Mouse (Mus musculus) midbrain, embryonic 11.5 days (tissue): ENCODE results near the gene Thbs2. TPM values are rescaled to one million over a fixed set of nuclear protein-coding genes. Genes with fewer than 3 reads are reported as not detected.

ENCODE experiments used
- ATAC-seq: fragments of 200-750 bp; cut with Nextera tagmentation; 2 replicates; pipeline ENCODE4 v1.8.0; 2017; ENCODE audit warnings: moderate TSS enrichment, moderate library complexity; ENCODE audit not compliant: low FRiP score
- DNase-seq: peaks from one replicate; pipeline ENCODE4 v3.0.0; 2015; ENCODE audit warnings: low spot score; ENCODE audit errors: missing footprints
- H3K27ac ChIP-seq: fragments of 300-500 bp; sonication (generic); 2 replicates; pipeline ENCODE4 v1.5.1; 2014; ENCODE audit warnings: low read depth, low read length
- H3K27me3 ChIP-seq: fragments of 300-500 bp; sonication (generic); 2 replicates; pipeline ENCODE4 v1.6.1; 2014; ENCODE audit warnings: mild to moderate bottlenecking, low read length, moderate library complexity, mixed read lengths; ENCODE audit not compliant: control insufficient read depth, insufficient read depth
- H3K36me3 ChIP-seq: fragments of 300-500 bp; sonication (generic); 2 replicates; pipeline ENCODE4 v1.6.1; 2014; ENCODE audit warnings: mild to moderate bottlenecking, low read length, moderate library complexity, mixed read lengths; ENCODE audit not compliant: control insufficient read depth, insufficient read depth
- H3K4me1 ChIP-seq: fragments of 300-500 bp; sonication (generic); 2 replicates; pipeline ENCODE4 v1.6.1; 2014; ENCODE audit warnings: low read length; ENCODE audit not compliant: control insufficient read depth, insufficient read depth
- H3K4me2 ChIP-seq: fragments of 300-500 bp; sonication (generic); 2 replicates; pipeline ENCODE4 v1.6.1; 2014; ENCODE audit warnings: mild to moderate bottlenecking, moderate library complexity
- H3K4me3 ChIP-seq: fragments of 300-500 bp; sonication (generic); 2 replicates; pipeline ENCODE4 v1.5.1; 2014; ENCODE audit warnings: low read depth, low read length
- H3K9ac ChIP-seq: fragments of 300-500 bp; sonication (generic); 2 replicates; pipeline ENCODE4 v1.6.1; 2014; ENCODE audit warnings: low read length
- H3K9me3 ChIP-seq: fragments of 300-500 bp; sonication (generic); 2 replicates; pipeline ENCODE4 v1.6.1; 2016; ENCODE audit warnings: low read length; ENCODE audit not compliant: control insufficient read depth
- WGBS: fragments of 180-500 bp; shearing (Covaris S2); extraction: QIAGEN DNeasy Blood & Tissue Kit; methylation state at CpG from one replicate; pipeline ENCODE4 v1.1.7; 2014; 5-methylcytosine and 5-hydroxymethylcytosine counted together
- polyA plus RNA-seq: library from polyadenylated mRNA; unstranded; fragments of >200 nt; fragmentation: Nextera tagmentation; extraction: Ambion mirVana; gene quantifications from 2 replicates; pipeline ENCODE4 v1.2.1, GENCODE M21; 2014

Gene Thbs2
- 9.0 and 11.9 TPM in 2 replicates for polyA plus RNA-seq

DNA sequence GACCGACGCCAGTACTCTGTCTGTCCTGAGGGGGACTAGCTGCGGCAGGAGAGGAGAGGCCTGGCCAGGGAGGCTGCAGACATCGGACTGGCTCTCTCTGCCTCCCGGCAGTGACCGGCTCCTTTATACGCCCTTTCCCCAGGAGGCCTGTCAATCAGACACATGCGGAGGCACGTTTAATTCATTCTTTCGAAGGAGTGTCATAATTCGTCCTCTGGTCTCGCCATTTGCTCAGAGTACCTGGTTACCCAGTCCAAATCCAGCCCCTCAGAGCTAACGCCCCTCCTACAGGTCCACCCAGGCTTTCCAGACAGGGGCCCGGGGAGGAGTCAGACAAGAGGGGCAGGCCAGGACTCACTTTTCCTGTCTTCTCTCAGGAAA lies at the start of gene Thbs2:
Thbs2 (minus strand) TSS at position 242 of the 381 bp plus-strand sequence.
- Histone ChIP-seq H3K36me3 (no peaks in the 10 kb centered on the region), H3K4me3 (peak within 1 kb of the TSS; percentile 14), H3K27ac (no peak within 1 kb of the TSS), H3K9me3 (no peaks in the 10 kb centered on the region), H3K9ac (peak within 1 kb of the TSS; percentile 22), H3K4me2 (peak within 1 kb of the TSS; percentile 32), H3K4me1 (peaks cover 10% of the 10 kb centered on the region; the same call in 1 of the 2 replicates), H3K27me3 (no peaks in the 10 kb centered on the region)
- 1% methylated on average over 14 of the region's 14 CpGs for WGBS
- DNase-seq (peak; percentile 93), ATAC-seq (peak; percentile 88)

DNA sequence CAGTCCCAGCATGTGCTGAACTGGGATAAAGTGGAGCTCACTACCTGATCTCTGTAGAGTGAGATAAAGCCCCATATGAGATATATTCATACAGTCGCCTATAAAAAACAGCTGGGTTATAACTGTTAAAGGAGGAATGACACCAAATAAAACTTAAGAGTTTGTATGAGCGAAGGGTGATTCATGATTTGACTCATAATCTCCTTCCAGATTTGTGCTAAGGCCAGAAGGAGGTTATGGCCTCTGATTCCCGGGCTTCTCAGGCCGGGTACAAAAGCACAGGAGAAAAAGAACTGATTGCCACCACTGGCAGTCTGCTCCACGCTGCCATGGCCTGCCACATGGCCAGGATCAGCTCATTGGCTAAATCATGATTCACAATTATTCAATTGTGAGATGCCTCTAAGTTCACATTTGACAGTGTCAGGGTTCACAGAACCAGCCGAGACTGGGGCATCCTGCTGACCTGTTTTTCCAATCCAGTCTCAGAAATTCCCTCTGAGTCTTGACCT lies 41.5 kb upstream of the Thbs2 start:
- WGBS = 84% methylated on average over 6 of the region's 6 CpGs
- Histone ChIP-seq H3K27ac (no peak overlapping the region), H3K9ac (no peak overlapping the region), H3K9me3 (no peaks in the 10 kb centered on the region), H3K36me3 (no peaks in the 10 kb centered on the region), H3K4me1 (no peaks in the 10 kb centered on the region), H3K27me3 (no peaks in the 10 kb centered on the region), H3K4me3 (no peak overlapping the region), H3K4me2 (no peak overlapping the region)
- DNase-seq (no peak), ATAC-seq (no peak)

DNA sequence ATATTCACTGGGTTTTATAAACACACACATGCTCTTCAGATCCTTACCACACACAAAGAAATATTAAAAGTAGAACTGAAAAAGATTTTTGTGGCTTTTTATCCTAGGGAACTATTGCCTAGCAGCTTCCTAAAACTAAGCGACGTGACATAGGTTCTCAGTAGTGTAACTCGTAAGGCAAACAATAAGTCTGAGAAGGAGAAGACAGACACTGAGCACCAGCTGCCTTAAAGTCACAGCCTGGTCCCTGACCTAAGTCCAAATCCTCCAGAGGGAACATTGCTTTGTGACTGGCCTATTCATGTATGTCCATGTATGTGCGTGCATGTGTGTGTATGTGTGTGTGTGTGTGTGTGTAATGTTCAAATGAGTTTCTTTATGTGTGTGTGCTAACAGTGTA lies 40.3 kb upstream of the Thbs2 start:
- Histone ChIP-seq H3K27me3 (no peaks in the 10 kb centered on the region), H3K4me3 (no peak overlapping the region), H3K36me3 (no peaks in the 10 kb centered on the region), H3K9ac (no peak overlapping the region), H3K4me2 (no peak overlapping the region), H3K27ac (no peak overlapping the region), H3K4me1 (no peaks in the 10 kb centered on the region), H3K9me3 (no peaks in the 10 kb centered on the region)
- ATAC-seq (no peak), DNase-seq (no peak)
- WGBS = 79% methylated on average over 4 of the region's 4 CpGs

DNA sequence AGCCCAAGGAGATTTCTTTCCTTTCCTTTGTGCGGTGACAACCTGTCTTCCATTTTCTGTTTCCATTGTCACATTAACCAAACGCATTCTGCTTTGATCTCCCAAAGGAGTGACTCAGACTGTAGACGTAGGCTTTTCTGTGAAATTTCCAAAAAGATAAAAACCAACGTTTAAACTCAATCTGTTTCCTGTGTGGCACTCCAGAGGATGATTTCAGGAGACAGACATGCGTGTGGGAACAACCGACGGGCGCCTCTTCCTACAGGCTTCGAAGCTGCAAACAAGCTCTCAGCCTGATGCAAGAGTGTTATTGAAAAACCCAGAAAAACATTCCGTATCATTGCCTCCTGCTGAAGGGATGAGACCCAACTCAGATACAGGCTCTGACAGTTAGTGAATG lies 39.9 kb upstream of the Thbs2 start:
- H3K4me1 ChIP-seq = no peaks in the 10 kb centered on the region
- H3K9ac ChIP-seq = no peak overlapping the region
- no peaks in the 10 kb centered on the region for H3K9me3 ChIP-seq
- DNase-seq (no peak), ATAC-seq (no peak)
- no peak overlapping the region for H3K4me2 ChIP-seq
- H3K4me3 ChIP-seq = no peak overlapping the region
- H3K27ac ChIP-seq = no peak overlapping the region
- 77% methylated on average over 10 of the region's 10 CpGs for WGBS
- no peaks in the 10 kb centered on the region for H3K27me3 ChIP-seq
- H3K36me3 ChIP-seq = no peaks in the 10 kb centered on the region

DNA sequence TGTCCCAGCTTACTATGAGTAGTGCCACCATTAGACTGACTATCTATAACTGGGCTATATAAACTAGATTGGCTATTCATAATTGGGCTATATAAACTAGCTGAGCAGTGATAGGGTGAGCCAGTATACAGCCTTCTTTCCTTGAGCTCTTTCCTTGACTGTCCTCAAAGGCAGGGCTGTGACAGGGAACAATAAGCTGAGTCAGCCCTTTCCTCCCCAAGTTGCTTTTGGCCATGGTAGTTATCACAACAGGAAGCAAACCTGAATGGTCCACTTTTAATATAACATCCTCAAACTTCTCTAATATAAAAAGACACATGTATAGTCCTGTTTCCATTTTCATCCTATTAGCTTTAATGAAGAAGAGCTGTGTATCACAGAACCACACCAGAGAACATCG lies 39.0 kb upstream of the Thbs2 start:
- Histone ChIP-seq H3K27me3 (no peaks in the 10 kb centered on the region), H3K9ac (no peak overlapping the region), H3K4me1 (no peaks in the 10 kb centered on the region), H3K36me3 (no peaks in the 10 kb centered on the region), H3K4me2 (no peak overlapping the region), H3K9me3 (no peaks in the 10 kb centered on the region), H3K4me3 (no peak overlapping the region), H3K27ac (no peak overlapping the region)
- no peak for ATAC-seq
- no peak for DNase-seq
- WGBS = 94% methylated on average over 1 of the region's 1 CpGs

DNA sequence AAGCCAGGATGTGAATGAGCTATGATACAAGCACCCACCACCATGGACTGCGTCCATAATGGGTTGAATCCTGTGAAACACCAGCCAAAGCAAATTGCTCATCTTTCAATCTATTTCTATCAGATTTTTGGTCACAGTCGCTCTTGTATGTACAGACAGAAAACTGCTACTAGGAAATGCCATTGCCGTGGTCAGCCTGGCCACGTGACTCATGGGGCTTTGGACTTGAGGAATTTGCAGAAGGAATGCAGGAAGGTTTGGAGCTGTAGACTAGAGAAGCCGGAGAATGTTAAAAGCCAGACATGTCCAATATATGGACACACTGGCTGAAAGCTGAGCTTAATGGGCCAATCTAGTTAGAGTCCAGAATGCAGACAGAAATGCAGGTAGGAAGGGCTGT lies 36.6 kb upstream of the Thbs2 start:
- Histone ChIP-seq H3K27me3 (no peaks in the 10 kb centered on the region), H3K36me3 (no peaks in the 10 kb centered on the region), H3K4me2 (no peak overlapping the region), H3K4me3 (no peak overlapping the region), H3K9ac (no peak overlapping the region), H3K27ac (no peak overlapping the region), H3K9me3 (no peaks in the 10 kb centered on the region), H3K4me1 (no peaks in the 10 kb centered on the region)
- no peak for DNase-seq
- no peak for ATAC-seq
- WGBS = 80% methylated on average over 5 of the region's 5 CpGs

DNA sequence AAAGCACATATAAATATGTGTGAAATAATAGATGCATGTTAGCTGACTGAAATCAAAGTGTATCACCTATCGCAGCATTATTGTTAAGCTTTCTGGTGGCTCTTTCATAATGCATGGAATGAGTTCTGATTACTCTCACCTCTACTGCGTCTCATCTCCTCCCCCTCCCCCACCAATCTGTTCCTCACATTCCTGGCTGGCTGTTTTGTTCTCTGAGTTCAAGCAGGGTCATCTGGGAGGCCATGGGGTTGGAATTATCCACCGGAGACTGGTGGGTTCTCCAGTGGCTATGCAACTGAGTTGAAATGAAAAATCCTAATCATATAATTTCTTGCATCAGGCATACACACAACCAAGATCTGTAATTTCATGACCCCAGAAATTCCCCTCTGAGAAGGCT lies 33.4 kb upstream of the Thbs2 start:
- ATAC-seq = no peak

DNA sequence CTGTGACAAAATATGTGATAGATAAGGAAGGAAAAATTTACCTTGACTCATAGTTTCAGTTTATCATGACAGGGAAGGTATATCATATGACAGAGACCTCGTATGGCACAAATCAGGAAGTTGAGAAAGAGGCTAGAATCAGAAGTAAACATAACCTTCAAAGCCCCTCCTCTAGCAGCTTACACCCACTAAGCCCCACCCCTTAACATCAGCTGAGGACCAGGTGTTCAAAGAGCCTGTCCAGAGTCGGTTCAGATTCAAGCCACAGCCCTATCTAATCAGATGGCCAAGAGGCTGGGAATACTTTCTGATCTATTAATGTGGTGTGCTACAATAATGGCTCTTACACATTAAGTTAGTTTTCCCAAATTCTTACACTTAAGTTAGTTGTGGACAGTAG lies 30.8 kb upstream of the Thbs2 start:
- no peaks in the 10 kb centered on the region for H3K27me3 ChIP-seq
- no peaks in the 10 kb centered on the region for H3K36me3 ChIP-seq
- no peak overlapping the region for H3K4me3 ChIP-seq
- no peaks in the 10 kb centered on the region for H3K4me1 ChIP-seq
- H3K4me2 ChIP-seq = no peak overlapping the region
- no peaks in the 10 kb centered on the region for H3K9me3 ChIP-seq
- no peak overlapping the region for H3K27ac ChIP-seq
- WGBS = 71% methylated on average over 2 of the region's 2 CpGs
- DNase-seq (no peak), ATAC-seq (no peak)
- no peak overlapping the region for H3K9ac ChIP-seq

More for the DNA sequence above, 33.4 kb upstream of the Thbs2 start:
- H3K4me2 ChIP-seq = no peak overlapping the region
- no peaks in the 10 kb centered on the region for H3K27me3 ChIP-seq
- no peak overlapping the region for H3K9ac ChIP-seq
- WGBS = 35% methylated on average over 3 of the region's 3 CpGs
- H3K4me3 ChIP-seq = no peak overlapping the region
- H3K4me1 ChIP-seq = no peaks in the 10 kb centered on the region
- H3K36me3 ChIP-seq = no peaks in the 10 kb centered on the region
- no peak overlapping the region for H3K27ac ChIP-seq
- DNase-seq = no peak
- no peaks in the 10 kb centered on the region for H3K9me3 ChIP-seq

DNA sequence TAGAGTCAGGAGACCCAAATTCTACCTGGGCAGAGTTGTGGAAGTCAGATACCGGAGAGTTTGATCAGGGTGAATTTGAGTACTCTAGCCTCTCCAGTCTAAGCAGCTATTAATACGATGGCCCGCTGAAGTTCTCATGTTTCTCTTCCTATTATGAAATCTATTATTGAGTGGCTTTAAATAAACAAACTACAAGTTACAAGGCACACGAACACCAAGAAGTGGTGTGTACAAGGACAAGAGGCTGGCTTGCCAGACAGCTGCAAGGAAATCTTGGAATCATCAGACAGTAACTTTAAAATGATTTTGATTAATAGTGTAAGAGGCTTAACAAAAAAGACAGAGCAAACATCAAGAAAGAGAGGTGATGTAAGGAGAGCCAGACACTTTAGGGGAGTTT lies 27.3 kb upstream of the Thbs2 start:
- H3K36me3 ChIP-seq = no peaks in the 10 kb centered on the region
- no peaks in the 10 kb centered on the region for H3K4me1 ChIP-seq
- H3K4me2 ChIP-seq = no peak overlapping the region
- DNase-seq (no peak), ATAC-seq (no peak)
- whole genome bisulfite sequencing = 85% methylated on average over 4 of the region's 4 CpGs
- no peak overlapping the region for H3K9ac ChIP-seq
- H3K9me3 ChIP-seq = no peaks in the 10 kb centered on the region
- no peak overlapping the region for H3K4me3 ChIP-seq
- no peaks in the 10 kb centered on the region for H3K27me3 ChIP-seq
- H3K27ac ChIP-seq = no peak overlapping the region

DNA sequence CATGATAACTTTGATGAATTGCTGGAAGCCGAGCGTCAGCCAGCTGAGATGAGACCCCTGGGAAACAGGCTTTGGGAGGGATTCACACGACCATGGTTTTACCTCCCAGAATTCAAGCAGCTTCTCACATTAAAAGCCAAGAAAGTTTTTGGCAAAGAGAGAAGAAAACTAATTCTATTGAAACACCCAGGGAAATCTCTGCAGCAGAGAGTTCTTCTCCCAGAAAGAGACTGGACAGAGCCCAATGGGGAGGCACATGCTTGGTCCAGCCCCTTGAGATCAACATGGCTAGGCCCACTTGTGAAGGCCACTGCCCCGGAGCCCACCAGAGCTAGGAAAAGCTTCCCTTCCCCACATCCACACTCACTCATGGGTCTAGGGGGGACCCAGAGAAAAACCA lies 26.9 kb upstream of the Thbs2 start:
- H3K27me3 ChIP-seq = no peaks in the 10 kb centered on the region
- no peak overlapping the region for H3K4me3 ChIP-seq
- no peaks in the 10 kb centered on the region for H3K9me3 ChIP-seq
- no peaks in the 10 kb centered on the region for H3K4me1 ChIP-seq
- no peaks in the 10 kb centered on the region for H3K36me3 ChIP-seq
- H3K27ac ChIP-seq = no peak overlapping the region
- ATAC-seq = no peak
- WGBS = 87% methylated on average over 4 of the region's 4 CpGs
- H3K9ac ChIP-seq = no peak overlapping the region
- no peak overlapping the region for H3K4me2 ChIP-seq
- no peak for DNase-seq
